Mouse (Mus musculus): ENCODE measurements around the gene Chit1. TPM values are rescaled to one million over a fixed set of nuclear protein-coding genes. Genes with fewer than 3 reads are reported as not detected.

Chit1 gene
- total RNA-seq, 2 experiments from 2014 or later, result 1.8 to 2.3 TPM

DNA sequence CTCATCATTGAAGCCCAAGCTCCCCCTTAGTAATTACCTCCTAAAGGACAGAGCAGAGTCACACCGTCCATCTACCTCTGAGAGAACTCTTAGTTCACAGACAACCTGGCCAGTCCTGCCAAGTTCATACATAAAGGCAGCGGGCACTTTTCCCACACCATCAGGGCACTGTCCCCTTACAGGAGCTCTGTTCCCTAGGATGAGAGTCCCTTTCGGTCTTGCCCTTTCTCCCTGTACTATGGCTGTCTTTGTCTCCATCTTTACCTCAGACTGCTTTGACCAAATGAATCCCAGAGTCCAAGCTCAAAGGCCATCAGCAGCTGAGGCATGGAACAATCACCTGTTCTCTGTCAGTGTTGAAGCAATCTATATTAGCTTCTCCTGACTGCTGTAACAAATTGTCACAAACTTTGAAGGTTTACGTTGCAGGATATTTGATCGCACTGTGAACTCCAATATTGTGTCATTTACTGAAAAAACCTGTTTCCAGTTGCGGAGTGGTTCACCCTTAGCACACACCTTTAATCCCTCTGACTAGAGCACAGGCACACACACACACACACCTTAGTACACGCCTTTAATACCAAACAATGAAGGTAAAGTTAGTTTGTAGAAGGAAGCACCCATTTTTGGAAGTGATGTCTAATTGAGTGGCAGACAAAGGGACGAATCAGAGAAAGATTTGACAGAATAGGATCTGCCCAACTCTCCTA lies 58.1 kb downstream of the Chit1 start:
- ATAC-seq (replicated peaks; ENCODE audit: poor library complexity), result no peak

GRCm38 (mm10) chr1:134173081-134173480 lies 62.0 kb downstream of the Chit1 start:
- no peak for ATAC-seq (replicated peaks; ENCODE audit: poor library complexity)

- ATAC-seq (replicated peaks; ENCODE audit: poor library complexity), result no peak
Observed at GRCm38 (mm10) chr1:134177976-134178375, 66.9 kb downstream of the Chit1 start.

GRCm38 (mm10) chr1:134182025-134182424 lies 71.0 kb downstream of the Chit1 start, which contains the start of gene Chil1:
Gene Chil1 (plus strand): TSS chr1:134182176.
- no peak for ATAC-seq (replicated peaks; ENCODE audit: poor library complexity)

GRCm38 (mm10) chr1:134184089-134184488 lies 73.0 kb downstream of the Chit1 start:
- ATAC-seq (replicated peaks; ENCODE audit: poor library complexity), result peak; percentile 14; the same call in 1 of the 2 replicates

GRCm38 (mm10) chr1:134188217-134188616 lies 77.2 kb downstream of the Chit1 start:
- no peak for ATAC-seq (replicated peaks; ENCODE audit: poor library complexity)

- peak; percentile 88 for ATAC-seq (replicated peaks; ENCODE audit: poor library complexity)
Observed at GRCm38 (mm10) chr1:134188989-134189729, 78.1 kb downstream of the Chit1 start.

- no peak for ATAC-seq (replicated peaks; ENCODE audit: poor library complexity)
Observed at GRCm38 (mm10) chr1:134191192-134191591, 80.2 kb downstream of the Chit1 start.

DNA sequence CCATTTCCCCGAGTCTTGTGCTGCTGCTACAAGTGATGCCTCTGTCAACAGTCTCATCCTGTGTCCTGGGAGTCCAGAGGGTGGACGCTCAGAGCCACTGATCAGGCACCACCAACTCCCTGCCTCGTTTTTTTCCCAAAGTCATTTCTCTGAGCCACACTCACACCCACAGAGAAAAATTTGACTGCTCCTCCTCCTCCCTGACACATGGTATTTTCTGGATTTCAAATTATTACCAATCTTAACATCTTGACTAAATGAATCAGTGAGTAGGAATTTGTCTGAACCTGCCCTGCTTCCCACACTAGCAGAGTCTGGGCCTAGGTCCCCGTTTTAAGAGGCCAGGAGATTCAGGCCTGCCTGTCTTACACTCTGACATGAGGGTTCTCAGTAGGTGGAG lies 81.0 kb downstream of the Chit1 start:
- ATAC-seq (replicated peaks; ENCODE audit: poor library complexity), result no peak

- no peak for ATAC-seq (replicated peaks; ENCODE audit: poor library complexity)
Observed at GRCm38 (mm10) chr1:134193126-134193525, 82.1 kb downstream of the Chit1 start, which contains the start of gene Mybph. Gene Mybph (plus strand): TSS chr1:134193448.

GRCm38 (mm10) chr1:134193674-134194197 lies 82.7 kb downstream of the Chit1 start:
- no peak for ATAC-seq (replicated peaks; ENCODE audit: poor library complexity)

DNA sequence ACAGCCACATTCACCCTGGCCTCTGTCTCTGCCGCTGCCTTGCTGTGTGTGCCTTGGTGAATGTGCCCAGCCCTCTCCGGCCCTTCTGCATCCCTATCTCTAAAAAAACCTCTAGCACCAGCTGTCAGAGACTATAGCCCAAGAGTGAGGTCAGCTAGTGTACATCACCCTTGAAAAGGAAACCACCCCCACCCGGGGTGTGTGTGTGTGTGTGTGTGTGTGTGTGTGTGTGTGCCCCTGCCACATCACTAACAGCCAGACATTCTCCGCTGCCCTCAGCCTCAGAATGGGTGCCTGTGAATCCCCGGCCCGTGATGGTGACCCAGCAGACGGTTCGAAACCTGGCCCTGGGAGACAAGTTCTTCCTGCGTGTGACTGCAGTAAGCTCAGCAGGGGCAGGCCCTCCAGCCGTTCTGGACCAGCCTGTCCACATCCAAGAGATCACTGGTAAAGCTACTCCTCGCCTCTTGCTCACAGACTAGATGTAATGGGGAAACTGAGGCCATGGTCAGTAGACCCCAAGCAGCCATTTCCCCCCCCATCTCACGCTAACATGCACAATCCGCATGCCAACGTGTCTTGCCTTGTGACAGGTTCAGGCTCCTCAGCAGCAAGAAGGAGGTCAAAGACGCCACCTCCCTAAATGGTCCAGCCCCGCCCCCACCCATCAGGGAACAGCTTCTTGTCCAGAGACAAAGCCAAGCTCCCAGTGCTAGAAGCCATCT lies 83.4 kb downstream of the Chit1 start:
- no peak for ATAC-seq (replicated peaks; ENCODE audit: poor library complexity)

DNA sequence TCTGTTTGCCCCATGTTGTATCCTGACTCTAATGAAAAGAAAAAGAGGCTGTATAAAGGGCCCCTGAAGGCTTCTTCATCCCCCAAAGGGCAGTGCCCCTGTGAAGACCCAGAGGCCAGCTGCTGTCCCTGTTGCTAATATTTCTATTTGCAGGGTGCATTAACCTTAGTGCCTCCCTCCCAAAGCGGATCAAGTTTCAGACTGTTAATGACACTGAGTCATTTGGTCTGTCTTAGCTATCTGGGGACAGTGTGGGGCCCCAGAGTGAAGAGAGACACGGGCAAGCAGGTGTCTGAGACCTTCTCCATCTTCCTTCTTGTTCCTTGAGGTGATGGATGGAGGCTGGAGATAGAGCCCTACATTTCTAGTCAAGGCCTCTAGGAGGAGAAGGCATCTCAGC lies 84.1 kb downstream of the Chit1 start:
- no peak for ATAC-seq (replicated peaks; ENCODE audit: poor library complexity)

DNA sequence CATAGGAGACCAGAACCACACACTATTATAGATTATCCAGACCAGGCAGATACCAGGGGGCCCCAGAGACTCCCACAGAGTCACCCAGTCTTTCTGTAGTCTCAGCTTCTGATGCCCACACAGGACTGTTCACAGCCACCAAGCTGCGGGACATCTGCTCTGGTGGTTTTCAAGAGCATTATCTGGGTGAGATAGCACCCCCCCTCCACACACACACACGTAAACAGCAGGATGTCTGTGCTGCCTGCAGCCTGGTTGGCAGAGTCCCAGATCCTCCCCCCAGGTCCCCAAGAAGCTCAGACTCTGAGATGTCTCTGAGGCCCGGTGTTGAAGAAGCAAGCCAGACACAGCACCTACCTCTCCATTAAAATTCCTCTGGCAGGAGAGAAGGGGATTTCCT lies 84.5 kb downstream of the Chit1 start:
- peak; percentile 42 for ATAC-seq (replicated peaks; ENCODE audit: poor library complexity)

GRCm38 (mm10) chr1:134195979-134196378 lies 84.9 kb downstream of the Chit1 start:
- 0 out of 2 replicates have a peak, but pooled peaks have one; percentile 6 for ATAC-seq (replicated peaks; ENCODE audit: poor library complexity)

DNA sequence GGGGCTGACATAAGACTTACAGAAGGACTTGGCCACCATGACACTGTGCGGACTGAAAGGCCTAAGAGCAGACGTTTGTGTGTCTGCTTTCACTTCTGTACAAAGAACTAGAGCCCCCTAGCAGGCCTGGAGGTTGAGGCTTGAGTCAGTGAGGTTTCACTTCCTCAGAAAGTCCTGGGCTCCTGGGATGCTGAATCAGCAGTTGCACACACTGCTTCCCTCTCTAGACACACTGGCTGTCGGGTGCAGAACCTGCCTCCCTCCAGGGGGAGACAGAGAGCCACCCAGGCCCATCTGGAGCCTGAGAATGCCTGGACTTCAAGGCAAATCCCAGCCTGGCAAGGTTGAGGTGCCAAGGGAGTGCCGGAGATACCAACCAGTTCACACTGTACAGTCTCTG lies 85.3 kb downstream of the Chit1 start:
- ATAC-seq (replicated peaks; ENCODE audit: poor library complexity), result peak; percentile 97

GRCm38 (mm10) chr1:134197325-134197982 lies 86.4 kb downstream of the Chit1 start:
- ATAC-seq (replicated peaks; ENCODE audit: poor library complexity), result no peak

- ATAC-seq (replicated peaks; ENCODE audit: poor library complexity), result no peak
Observed at GRCm38 (mm10) chr1:134198197-134198995, 87.4 kb downstream of the Chit1 start.

- no peak for ATAC-seq (replicated peaks; ENCODE audit: poor library complexity)
Observed at GRCm38 (mm10) chr1:134200481-134200880, 89.4 kb downstream of the Chit1 start.
